Mouse (Mus musculus) neutrophil, adult 59 days (primary cell): Measurements from ENCODE around the gene Sult1a1. TPM values are rescaled to one million over a fixed set of nuclear protein-coding genes. Genes with fewer than 3 reads are reported as not detected.

ENCODE experiments used
- total RNA-seq, 2 experiments: library from RNA; stranded (reverse); gene quantifications; 1 replicate in 1 of 2; 2 replicates in 1 of 2; pipeline ENCODE4 v1.2.4; 2023

Gene Sult1a1
- 1 to 10 TPM in 1 of 2 experiments, under 1 TPM in 1; 0.68 to 1.4 TPM for total RNA-seq

DNA sequence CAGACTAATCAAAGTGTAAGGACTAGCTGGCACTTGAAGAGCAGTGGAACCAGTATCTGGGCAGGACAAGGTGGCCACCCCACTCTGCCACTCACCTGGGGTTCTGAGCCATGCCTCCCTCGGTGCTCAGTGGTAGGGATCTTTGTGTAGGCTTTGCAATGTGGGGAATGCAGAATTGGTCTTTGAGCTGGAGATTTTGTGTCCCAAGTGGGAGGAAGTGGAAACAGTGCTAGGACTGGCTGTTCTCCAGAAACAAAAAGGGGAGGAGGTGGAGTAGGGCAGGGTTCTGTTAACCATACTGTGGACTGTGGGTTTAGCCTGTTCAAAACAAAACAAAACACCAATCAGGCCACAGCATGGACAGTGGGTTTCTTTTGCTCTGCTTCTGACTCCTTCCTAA, at the start of gene Sult1a1:
TSS of gene Sult1a1 (minus strand) at position 226 of the 400 bp plus-strand sequence.

DNA sequence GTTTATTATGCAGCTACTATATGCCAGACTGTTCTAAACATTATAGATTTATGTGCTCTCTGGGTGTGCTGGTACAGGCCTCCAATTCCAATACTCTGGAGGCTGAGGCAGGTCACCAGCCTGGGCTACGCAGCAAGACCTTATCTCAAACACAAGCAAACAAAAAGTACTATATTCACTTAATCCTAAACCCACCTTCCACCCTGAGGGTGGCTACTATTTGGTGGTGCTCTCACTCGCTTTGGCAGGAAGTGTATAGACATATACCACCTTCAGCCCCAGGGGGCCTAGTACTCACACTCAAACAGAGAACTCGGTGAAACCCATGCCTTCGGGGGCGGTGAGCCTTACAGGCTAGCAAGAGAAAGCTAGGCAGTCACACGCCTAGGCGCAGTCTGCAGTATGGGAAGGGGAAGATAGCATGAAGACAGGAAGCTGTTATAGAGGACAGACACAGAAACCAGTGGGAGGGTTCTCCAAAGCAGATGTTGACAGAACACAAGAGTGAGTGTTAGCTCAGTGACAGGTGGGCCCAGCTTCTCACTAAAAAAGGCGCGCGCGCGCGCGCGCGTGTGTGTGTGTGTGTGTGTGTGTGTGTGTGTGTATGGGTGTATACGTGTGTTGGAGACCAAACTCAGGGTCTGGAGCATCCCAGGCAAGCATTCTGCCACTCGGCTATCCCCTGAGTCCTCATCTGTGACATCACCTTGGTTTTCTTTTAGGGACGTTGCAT, 31.4 kb upstream of the Sult1a1 start, which contains the start of gene Coro1a:
TSS of gene Coro1a (minus strand) at position 346 of the 733 bp plus-strand sequence.

DNA sequence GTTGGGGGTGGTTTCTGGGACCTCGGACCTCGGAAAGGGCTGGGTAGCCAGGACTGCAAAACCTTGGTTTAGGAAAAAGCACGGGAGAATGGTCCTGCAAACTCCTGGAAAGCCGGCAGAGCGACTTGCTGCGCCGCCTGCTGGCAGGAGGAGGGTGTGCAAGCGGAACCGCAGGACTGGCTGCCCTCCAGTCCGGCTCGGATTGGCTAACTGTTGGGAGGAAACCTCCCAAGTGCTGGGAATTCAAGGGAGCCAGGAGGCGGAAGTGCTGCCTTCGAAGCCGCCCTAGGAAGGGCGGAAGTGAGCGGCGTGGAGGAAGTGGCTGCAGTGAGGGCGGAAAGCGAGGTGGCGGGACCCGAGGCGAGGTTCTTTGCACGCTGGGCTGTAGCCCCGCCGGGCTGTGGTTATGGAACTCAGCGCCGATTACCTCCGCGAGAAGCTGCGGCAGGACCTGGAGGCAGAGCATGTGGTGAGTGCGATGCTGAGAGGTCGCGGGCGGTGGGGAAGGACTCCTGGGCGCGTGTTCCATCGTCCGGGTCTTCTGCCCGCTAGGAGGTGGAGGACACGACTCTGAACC, 19.5 kb upstream of the Sult1a1 start, which contains the start of gene Slx1b:
TSS of gene Slx1b (minus strand) at position 154 of the 577 bp plus-strand sequence.

DNA sequence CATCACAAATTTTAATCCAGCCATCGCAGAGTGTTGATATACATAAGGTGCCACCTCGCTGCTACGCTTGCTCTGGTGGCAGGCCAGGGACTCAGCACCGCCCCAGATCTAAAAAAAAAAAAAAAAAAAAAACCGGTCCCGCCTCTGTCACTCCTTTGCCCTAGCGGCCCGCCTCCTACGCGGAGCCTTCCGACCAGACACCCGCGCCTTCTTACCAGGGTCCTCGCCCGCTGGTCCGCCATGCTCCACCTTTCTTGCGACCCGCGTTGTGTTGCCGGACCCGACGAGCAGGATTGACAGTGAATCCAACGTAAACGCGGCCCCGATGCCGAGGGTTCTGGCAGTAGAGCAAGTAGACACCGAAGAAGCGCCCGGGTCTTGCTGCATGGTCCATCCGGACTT, 19.0 kb upstream of the Sult1a1 start, which contains the start of gene Bola2:
TSS of gene Bola2 (plus strand) at position 192 of the 402 bp plus-strand sequence.

DNA sequence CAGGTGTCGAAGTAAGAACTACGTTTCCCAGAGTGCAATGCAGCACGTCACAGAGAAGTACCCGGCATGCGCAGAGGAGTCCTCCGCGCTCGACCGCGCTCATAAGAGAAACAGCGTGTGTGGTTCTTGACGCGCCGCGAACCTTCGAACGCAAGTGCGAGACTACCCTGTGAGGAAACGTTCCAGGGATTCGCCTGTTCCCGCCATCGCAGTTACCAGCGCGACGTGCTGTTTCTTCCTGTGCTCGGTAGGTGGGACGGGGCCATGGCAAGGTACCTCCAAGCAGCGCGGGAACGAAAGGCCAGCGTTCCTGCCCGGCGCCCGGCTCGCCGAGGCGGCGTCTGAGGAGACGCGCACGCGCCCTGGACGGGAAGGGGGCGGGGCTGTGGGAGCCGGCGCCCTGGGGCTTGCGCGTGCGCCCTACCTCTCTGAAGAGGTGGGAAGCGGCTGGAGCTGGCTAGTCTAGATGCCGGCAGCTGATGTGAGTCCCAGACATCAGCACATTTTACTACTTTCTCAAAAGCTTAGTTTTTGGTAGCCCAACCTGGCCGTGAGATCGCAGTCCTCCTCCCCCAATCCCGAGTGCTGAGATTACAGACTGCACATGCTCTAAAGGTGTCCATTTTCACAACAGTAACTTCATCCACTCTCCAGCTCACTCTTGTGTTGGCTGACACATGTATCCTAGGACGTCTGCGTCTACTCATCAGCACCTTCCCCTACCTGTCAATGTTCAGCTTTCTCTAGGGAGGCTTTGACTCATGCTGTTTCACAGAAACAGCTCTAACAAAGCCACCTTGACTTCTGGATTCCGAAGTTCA, 26.8 kb downstream of the Sult1a1 start, which contains the start of gene Sgf29:
TSS of gene Sgf29 (plus strand) at position 79 of the 821 bp plus-strand sequence.

DNA sequence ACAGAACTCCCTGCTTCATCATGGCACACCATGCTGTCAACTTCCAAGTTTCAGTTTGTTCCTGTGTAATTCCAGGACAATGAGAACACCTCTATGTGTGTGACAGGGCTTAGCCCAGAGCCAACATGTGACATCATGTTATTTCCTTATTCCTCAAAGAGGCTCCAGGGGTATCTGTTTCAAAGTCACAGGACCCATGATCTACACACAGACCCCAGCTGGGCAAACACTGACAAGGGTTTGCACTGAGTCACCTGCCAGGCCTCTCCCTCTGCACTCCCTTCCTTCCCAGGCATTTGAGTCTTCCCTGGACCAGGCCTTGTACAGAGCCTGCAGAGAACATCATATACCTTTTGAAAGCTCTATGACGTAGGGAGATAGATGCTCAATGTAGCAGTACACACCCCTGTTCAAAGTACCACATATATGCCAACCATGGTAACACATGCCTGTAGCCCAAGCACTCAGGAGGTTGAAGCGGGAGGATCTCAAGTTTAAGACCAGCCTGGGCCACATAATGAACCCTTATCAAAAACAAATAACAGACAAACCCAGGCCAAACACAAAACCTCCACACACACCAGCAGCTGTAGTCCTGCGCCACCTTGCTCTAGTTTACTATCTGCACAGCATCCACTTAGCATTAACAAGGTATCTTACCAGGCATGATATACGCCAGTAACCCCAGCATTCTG, 45.3 kb downstream of the Sult1a1 start, which contains the start of gene Nupr1:
TSS of gene Nupr1 (minus strand) at position 38 of the 695 bp plus-strand sequence.

Other genes with a start within 250 kb of the Sult1a1 start
- 10 to 100 TPM; 14.8 to 15.6 TPM for gene Rabep2, start 247.7 kb downstream of the Sult1a1 start, total RNA-seq
- 1 to 10 TPM in 1 of 2 experiments, under 1 TPM in 1; 0.87 to 1.1 TPM for gene Atp2a1, start 213.3 kb downstream of the Sult1a1 start, total RNA-seq
- gene Sh2b1, start 201.0 kb downstream of the Sult1a1 start, total RNA-seq: 10 to 100 TPM; 45.4 to 49.2 TPM
- gene Tufm, start 189.1 kb downstream of the Sult1a1 start, total RNA-seq: 10 to 100 TPM; 25.0 to 34.9 TPM
- gene Atxn2l, start 173.0 kb downstream of the Sult1a1 start, total RNA-seq: 100 to 1,000 TPM; 126 to 139 TPM
- 100 to 1,000 TPM in 1 of 2 experiments, 10 to 100 TPM in 1; 86.1 to 101 TPM for gene Eif3c, start 110.0 kb downstream of the Sult1a1 start, total RNA-seq
- gene Apobr, start 91.5 kb downstream of the Sult1a1 start, total RNA-seq: 100 to 1,000 TPM; 164 to 190 TPM
- gene Cln3, start 90.6 kb downstream of the Sult1a1 start, total RNA-seq: 100 to 1,000 TPM; 322 to 350 TPM
- gene Il27, start 81.5 kb downstream of the Sult1a1 start, total RNA-seq: 1 to 10 TPM; 4.2 to 4.7 TPM
- 10 to 100 TPM in 1 of 2 experiments, 1 to 10 TPM in 1; 8.4 to 13.6 TPM for gene Nupr1, start 45.6 kb downstream of the Sult1a1 start, total RNA-seq
- 10 to 100 TPM; 21.3 to 28.0 TPM for gene Sgf29, start 27.1 kb downstream of the Sult1a1 start, total RNA-seq
- gene Bola2, start 19.0 kb upstream of the Sult1a1 start, total RNA-seq: 10 to 100 TPM; 42.8 to 66.2 TPM
- gene Slx1b, start 19.4 kb upstream of the Sult1a1 start, total RNA-seq: 10 to 100 TPM in 1 of 2 experiments, 1 to 10 TPM in 1; 8.0 to 10.3 TPM
- 1,000 to 10,000 TPM; 1,849 to 1,913 TPM for gene Coro1a, start 31.4 kb upstream of the Sult1a1 start, total RNA-seq
- 100 to 1,000 TPM; 256 to 270 TPM for gene Mapk3, start 83.2 kb upstream of the Sult1a1 start, total RNA-seq
- gene Gdpd3, start 89.9 kb upstream of the Sult1a1 start, total RNA-seq: 10 to 100 TPM; 27.6 to 27.7 TPM
- gene Ypel3, start 100.5 kb upstream of the Sult1a1 start, total RNA-seq: 100 to 1,000 TPM; 259 to 299 TPM
- 1 to 10 TPM; 6.4 to 6.9 TPM for gene Tbx6, start 105.1 kb upstream of the Sult1a1 start, total RNA-seq
- 100 to 1,000 TPM; 230 to 231 TPM for gene Ppp4c, start 116.1 kb upstream of the Sult1a1 start, total RNA-seq
- not detected for gene Fam57b, start 121.2 kb upstream of the Sult1a1 start, total RNA-seq
- gene 4930451I11Rik, start 155.2 kb upstream of the Sult1a1 start, total RNA-seq: not detected
- gene Doc2a, start 171.0 kb upstream of the Sult1a1 start, total RNA-seq: not detected
- gene Hirip3, start 185.5 kb upstream of the Sult1a1 start, total RNA-seq: 10 to 100 TPM; 35.2 to 41.1 TPM
- gene Ino80e, start 185.9 kb upstream of the Sult1a1 start, total RNA-seq: 10 to 100 TPM; 47.1 to 51.6 TPM
- gene Taok2, start 208.3 kb upstream of the Sult1a1 start, total RNA-seq: 10 to 100 TPM; 60.5 to 65.1 TPM
- gene Tmem219, start 246.5 kb upstream of the Sult1a1 start, total RNA-seq: 10 to 100 TPM; 43.6 to 45.3 TPM